Mouse (Mus musculus) kidney, adult 8-10 months (tissue): ENCODE results near the gene Thop1.

Experiments used
- DNase-seq, 2 experiments: peaks; one replicate each; pipeline ENCODE4 v3.0.0; 2022

The Thop1 gene

GRCm38 (mm10) chr10:81120650-81121049, 50.8 kb downstream of the Thop1 start:
- DNase-seq, result no peak

DNA sequence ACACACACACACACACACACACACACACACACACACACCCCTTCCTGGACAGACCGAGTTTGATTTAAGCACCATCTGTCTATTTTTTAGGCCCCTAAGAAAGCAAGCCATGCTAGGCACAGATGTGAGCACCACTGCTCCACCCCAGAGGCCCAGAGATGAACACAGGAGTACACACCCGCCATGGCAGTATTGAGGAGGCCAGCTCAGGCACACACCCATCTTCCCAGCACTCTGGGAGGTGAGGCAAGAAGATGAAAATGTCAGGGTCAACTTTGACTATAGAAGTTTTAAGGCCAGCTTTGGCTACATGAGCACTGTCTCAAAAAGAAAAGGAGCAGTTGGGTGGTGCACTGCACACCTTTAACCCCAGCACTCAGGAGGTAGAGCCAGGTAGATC, 53.1 kb downstream of the Thop1 start:
- no peak for DNase-seq

- DNase-seq, result no peak
Measured at GRCm38 (mm10) chr10:81123500-81123899, 53.7 kb downstream of the Thop1 start.
